In genomic region chr11:55636961-55637360, GRCm38 (mm10) we compare ENCODE assay signal across 28 mouse cellular contexts. TPM values are rescaled to one million over a fixed set of nuclear protein-coding genes. Genes with fewer than 3 reads are reported as not detected.
DNase-seq lines count a peak whose midpoint lies in the region; ATAC-seq lines count a peak whose summit lies in the region.
"Had no signal": no experiment of that assay in that cellular context is flagged by ENCODE, and none has a peak within 500 bp of the region (broad histone marks: within the 10 kb centered on the region; RNA-seq: fewer than 3 reads in every experiment).

No protein-coding gene starts in this region.

- no peak overlapping the region for H3K4me2 ChIP-seq in neural tube, embryonic 15.5 days
- H3K4me2 ChIP-seq in hindbrain, embryonic 14.5 days (replicated peaks) = no peak overlapping the region
- no peak overlapping the region for H3K4me2 ChIP-seq in neural tube, embryonic 13.5 days
- H3K4me2 ChIP-seq: heart, embryonic 13.5 days had no signal

- peaks cover 9% of the 10 kb centered on the region; the same call in 1 of the 2 replicates for H3K4me1 ChIP-seq in neural tube, embryonic 15.5 days
- H3K4me1 ChIP-seq in hindbrain, embryonic 14.5 days (replicated peaks; ENCODE audit: control insufficient read depth, insufficient read depth, low read length) = 0 out of 2 replicates have a peak, but pooled peaks cover 7% of the 10 kb centered on the region
- H3K4me1 ChIP-seq in neural tube, embryonic 13.5 days (replicated peaks) = peaks cover 15% of the 10 kb centered on the region
- H3K4me1 ChIP-seq: embryonic facial prominence, embryonic 10.5 days; heart, embryonic 13.5 days had no signal

- H3K4me3 ChIP-seq in neural tube, embryonic 15.5 days (replicated peaks) = no peak overlapping the region
- H3K4me3 ChIP-seq in hindbrain, embryonic 14.5 days (replicated peaks; ENCODE audit: low read length) = no peak overlapping the region
- no peak overlapping the region for H3K4me3 ChIP-seq in neural tube, embryonic 13.5 days
- H3K4me3 ChIP-seq: embryonic facial prominence, embryonic 10.5 days; heart, adult 2 months; heart, embryonic 13.5 days had no signal

- H3K9me3 ChIP-seq in neural tube, embryonic 15.5 days (replicated peaks) = no peaks in the 10 kb centered on the region
- no peaks in the 10 kb centered on the region for H3K9me3 ChIP-seq in hindbrain, embryonic 14.5 days (ENCODE audit: control insufficient read depth, low read length)
- peaks cover 4% of the 10 kb centered on the region; the same call in 1 of the 2 replicates for H3K9me3 ChIP-seq in neural tube, embryonic 13.5 days
- H3K9me3 ChIP-seq: embryonic facial prominence, embryonic 10.5 days; heart, embryonic 13.5 days had no signal

- no peak for ATAC-seq in neural tube, embryonic 15.5 days (ENCODE audit: low FRiP score)
- no peak for ATAC-seq in hindbrain, embryonic 14.5 days (ENCODE audit: low FRiP score)
- 0 out of 2 replicates have a peak, but pooled peaks have one; percentile 50 for ATAC-seq in neural tube, embryonic 13.5 days (ENCODE audit: low read depth)
- ATAC-seq: activated CD4-positive, CD25-positive, alpha-beta regulatory T cell, adult 4 months; forebrain, embryonic 16.5 days; inflammation-experienced regulatory T-cells, adult 6 months had no signal

- 33% methylated on average over 4 of the region's 4 CpGs for WGBS in neural tube, embryonic 15.5 days
- 26% methylated on average over 4 of the region's 4 CpGs for WGBS in hindbrain, embryonic 14.5 days
- 29% methylated on average over 4 of the region's 4 CpGs for WGBS in neural tube, embryonic 13.5 days

- H3K9ac ChIP-seq in neural tube, embryonic 15.5 days (replicated peaks) = no peak overlapping the region
- no peak overlapping the region for H3K9ac ChIP-seq in hindbrain, embryonic 14.5 days
- H3K9ac ChIP-seq in neural tube, embryonic 13.5 days = no peak overlapping the region
- H3K9ac ChIP-seq: heart, embryonic 13.5 days had no signal

- no peaks in the 10 kb centered on the region for H3K36me3 ChIP-seq in neural tube, embryonic 15.5 days
- no peaks in the 10 kb centered on the region for H3K36me3 ChIP-seq in hindbrain, embryonic 14.5 days (replicated peaks; ENCODE audit: control insufficient read depth, insufficient read depth)
- no peaks in the 10 kb centered on the region for H3K36me3 ChIP-seq in neural tube, embryonic 13.5 days
- H3K36me3 ChIP-seq: embryonic facial prominence, embryonic 10.5 days; heart, embryonic 13.5 days had no signal

- DNase-seq in embryo, embryonic 11 days = peak; percentile 32
- no peak for DNase-seq in embryo, embryonic 10.5 days (ENCODE audit: low spot score)
- peak; percentile 16 for DNase-seq in neural tube, embryonic 10.5 days (ENCODE audit: extremely low spot score, low spot score)
- DNase-seq in hindbrain, embryonic 14.5 days (ENCODE audit: low spot score) = peak; percentile 46
- no peak for DNase-seq in kidney, postnatal 36 days
- no peak for DNase-seq in urinary bladder, postnatal 4 days (ENCODE audit: low spot score in 2 of 2)
- DNase-seq: adrenal gland, postnatal 25 days; cerebellum, adult 18-20 months; gastrocnemius, postnatal 25 days; heart, adult 2 months; kidney, adult 18-20 months; lung, postnatal 4 days; thymus, adult 2 months; thymus, postnatal 4 days had no signal

- H3K27ac ChIP-seq in neural tube, embryonic 15.5 days (replicated peaks) = no peak overlapping the region
- 0 out of 2 replicates have a peak overlapping the region, but pooled peaks have one; percentile 24 for H3K27ac ChIP-seq in hindbrain, embryonic 14.5 days
- H3K27ac ChIP-seq in neural tube, embryonic 13.5 days (replicated peaks) = no peak overlapping the region; the same call in 1 of the 2 replicates
- H3K27ac ChIP-seq: embryonic facial prominence, embryonic 10.5 days; heart, adult 2 months; heart, embryonic 13.5 days; stomach, postnatal 0 days had no signal

- no peaks in the 10 kb centered on the region for H3K27me3 ChIP-seq in neural tube, embryonic 15.5 days (replicated peaks)
- H3K27me3 ChIP-seq in hindbrain, embryonic 14.5 days (ENCODE audit: control insufficient read depth, insufficient read depth, low read length) = no peaks in the 10 kb centered on the region
- H3K27me3 ChIP-seq in neural tube, embryonic 13.5 days = no peaks in the 10 kb centered on the region
- H3K27me3 ChIP-seq: heart, embryonic 13.5 days had no signal

RNA-seq across cellular contexts. Expression of gene Glra1, which starts 29.0 kb away (rescaled TPM):
- 3.2 and 3.5 TPM in 2 replicates for polyA plus RNA-seq in neural tube, embryonic 15.5 days (2015; fragmentation: Nextera tagmentation; extraction: Ambion mirVana)
- polyA plus RNA-seq in hindbrain, embryonic 14.5 days (2014; fragmentation: Nextera tagmentation; extraction: Ambion mirVana) = 1.7 and 2.5 TPM in 2 replicates
- 2.7 and 3.1 TPM in 2 replicates for polyA plus RNA-seq in neural tube, embryonic 13.5 days (2015; fragmentation: Nextera tagmentation; extraction: Ambion mirVana)
- polyA plus RNA-seq: activated CD4-positive, CD25-positive, alpha-beta regulatory T cell, adult 4 months; heart, adult 2 months; heart, embryonic 13.5 days; inflammation-experienced regulatory T-cells, adult 6 months; kidney, embryonic 16.5 days; limb, embryonic 11.5 days; liver, adult 2 months; liver, embryonic 16.5 days; lung, embryonic 16.5 days; small intestine, adult 2 months; stomach, postnatal 0 days; thymus, adult 2 months had no signal

Comparison
In these comparisons a context has a peak if more than half of its experiments do, and no peak if none do; other contexts are left out.
1. DNase-seq: peak in embryo, embryonic 11 days (single experiment), neural tube, embryonic 10.5 days (single experiment) and hindbrain, embryonic 14.5 days (single experiment); none in embryo, embryonic 10.5 days (single experiment), kidney, postnatal 36 days (0 of 2) and urinary bladder, postnatal 4 days (0 of 2).